Comparison of ENCODE assay signal across 8 mouse cellular contexts in genomic region chr10:84774573-84774972, GRCm38 (mm10). TPM values are rescaled to one million over a fixed set of nuclear protein-coding genes. Genes with fewer than 3 reads are reported as not detected.
DNase-seq lines count a peak whose midpoint lies in the region; ATAC-seq lines count a peak whose summit lies in the region.

No protein-coding gene starts in this region.

- peak; percentile 44 to 53 for DNase-seq in cerebellum, postnatal 10 days
- DNase-seq in cerebellum, adult 11-12 months = no peak
- DNase-seq in B cell, adult 2 months = peak; percentile 83 to 84
- peak; percentile 34 to 48 for DNase-seq in gastrocnemius, postnatal 36 days
- DNase-seq in kidney, postnatal 4 days = peak; percentile 70 to 81
- no peak for DNase-seq in testis, postnatal 10 days (ENCODE audit: low spot score)
- no peak for DNase-seq in ovary, postnatal 10 days (ENCODE audit: low spot score)

- intact Hi-C loops in gastrocnemius, postnatal 36 days (cut with DNase I) = no loop called here

- peak; percentile 91 for ATAC-seq in neutrophil, adult 5-6 weeks (ENCODE audit: extremely low read depth, insufficient number of reproducible peaks, low FRiP score, poor library complexity, severe bottlenecking)

RNA-seq across cellular contexts. Expression of gene Rfx4, which starts 18.7 kb away (rescaled TPM):
- total RNA-seq in gastrocnemius, postnatal 36 days (2021) = not detected
- 0.37 TPM in 1 of 2 replicates, not detected in the other for total RNA-seq in neutrophil, adult 5-6 weeks (2017)

Comparison
In these comparisons a context has a peak if more than half of its experiments do, and no peak if none do; other contexts are left out.
1. DNase-seq: peak in cerebellum, postnatal 10 days (2 of 2), B cell, adult 2 months (2 of 2), gastrocnemius, postnatal 36 days (2 of 2) and kidney, postnatal 4 days (2 of 2); none in cerebellum, adult 11-12 months (single experiment), testis, postnatal 10 days (single experiment) and ovary, postnatal 10 days (single experiment).